Mouse (Mus musculus): ENCODE results near the gene Cdkn1a.

DNA sequence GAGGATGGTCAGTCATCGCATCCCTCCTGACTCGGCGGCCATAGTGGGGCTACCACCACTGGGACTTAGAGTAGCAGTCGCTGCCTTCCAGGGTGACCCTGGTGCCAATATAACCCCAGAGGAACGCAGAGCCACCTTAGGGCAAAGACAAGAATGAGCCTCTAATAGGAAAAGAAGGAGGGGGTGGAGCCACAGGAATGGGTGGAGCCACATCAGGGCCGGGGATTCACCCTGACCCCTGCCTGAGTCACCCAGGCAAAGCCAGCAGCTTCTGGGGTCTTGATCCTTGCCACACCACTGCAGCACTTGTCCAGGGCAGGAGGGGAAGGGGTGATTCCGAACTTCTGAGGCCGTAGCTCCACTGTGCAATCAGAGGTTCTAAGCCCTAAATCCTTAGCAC is 7.2 kb upstream of the Cdkn1a start:
- no peak for TF ChIP-seq POLR2A (IDR thresholded peaks at IDR 0.05; ENCODE audit: borderline replicate concordance, low read depth, low read length)
- TF ChIP-seq CTCF (IDR thresholded peaks at IDR 0.05; ENCODE audit: low read depth, low read length): no peak
